Mouse (Mus musculus): Measurements from ENCODE around the gene Twsg1. TPM values are rescaled to one million over a fixed set of nuclear protein-coding genes. Genes with fewer than 3 reads are reported as not detected.
A peak's percentile ranks its signal among the peaks of the same experiment; 100 is the strongest.

The Twsg1 gene
- polyA plus RNA-seq, 1 experiment from 2014 or later: 60.7 TPM

- ATAC-seq (ENCODE audit: low FRiP score): no peak
- WGBS: 89% methylated on average over 5 of the region's 5 CpGs
Measured at GRCm38 (mm10) chr17:65952083-65952482, 1.1 kb upstream of the Twsg1 start.

DNA sequence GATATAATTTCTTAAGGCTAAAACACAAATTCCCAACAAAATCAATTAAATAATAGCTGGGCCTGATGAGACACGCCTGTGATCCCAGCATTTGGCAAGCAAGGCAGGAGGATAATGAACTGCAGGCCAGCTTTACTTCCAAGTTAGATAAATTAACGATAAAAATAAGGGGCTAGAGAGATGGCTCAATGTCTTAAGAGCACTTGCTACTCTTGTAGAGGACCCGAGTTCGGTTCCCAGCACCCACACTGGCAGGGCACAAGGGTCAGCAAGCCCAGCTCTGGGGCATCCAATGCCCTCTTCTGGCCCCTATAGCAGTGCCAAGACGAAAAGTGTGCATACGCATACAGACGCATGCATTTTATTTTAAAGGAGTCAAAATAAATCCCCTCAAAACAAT is 843 bp downstream of the Twsg1 start:
- peak; percentile 17 for ATAC-seq (ENCODE audit: low FRiP score)
- H3K36me3 ChIP-seq: peaks cover 29% of the 10 kb centered on the region
- no peaks in the 10 kb centered on the region for H3K9me3 ChIP-seq
- peak overlapping the region; percentile 97 for H3K9ac ChIP-seq
- H3K27me3 ChIP-seq: no peaks in the 10 kb centered on the region
- peak overlapping the region; percentile 59 for H3K4me2 ChIP-seq
- H3K27ac ChIP-seq: peak overlapping the region; percentile 90; the same call in 1 of the 2 replicates
- H3K4me1 ChIP-seq (replicated peaks): peaks cover 19% of the 10 kb centered on the region
- 32% methylated on average over 7 of the region's 7 CpGs for WGBS
- peak overlapping the region; percentile 93 for H3K4me3 ChIP-seq

More at GRCm38 (mm10) chr17:65952083-65952482, 1.1 kb upstream of the Twsg1 start:
- H3K27me3 ChIP-seq: no peaks in the 10 kb centered on the region
- peaks cover 19% of the 10 kb centered on the region for H3K4me1 ChIP-seq (replicated peaks)
- H3K4me3 ChIP-seq: no peak overlapping the region
- H3K9me3 ChIP-seq: no peaks in the 10 kb centered on the region
- no peak overlapping the region for H3K9ac ChIP-seq
- H3K4me2 ChIP-seq: no peak overlapping the region
- H3K27ac ChIP-seq: no peak overlapping the region
- peaks cover 15% of the 10 kb centered on the region for H3K36me3 ChIP-seq

DNA sequence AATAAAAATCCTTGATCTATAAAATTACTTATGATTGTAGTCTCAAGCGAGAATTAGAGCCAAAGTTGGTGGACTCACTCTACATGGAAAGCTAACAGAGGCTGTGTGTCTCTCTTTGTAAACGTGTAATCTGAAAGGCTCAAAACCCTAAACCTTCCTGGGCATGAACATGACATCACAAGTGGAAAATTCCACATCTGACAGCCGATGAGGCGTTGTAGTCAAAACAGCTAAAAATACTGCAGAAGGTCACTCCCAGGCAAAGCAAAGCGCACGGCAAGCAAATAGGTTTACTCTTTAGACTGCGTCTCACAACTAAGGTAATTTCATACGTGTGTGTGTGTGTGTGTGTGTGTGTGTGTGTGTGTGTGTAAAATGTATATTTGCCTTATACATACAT is 3.7 kb downstream of the Twsg1 start:
- no peak for ATAC-seq (ENCODE audit: low FRiP score)

GRCm38 (mm10) chr17:65945420-65945819 is 5.6 kb downstream of the Twsg1 start:
- H3K27me3 ChIP-seq: no peaks in the 10 kb centered on the region
- H3K36me3 ChIP-seq: peaks cover 32% of the 10 kb centered on the region
- 87% methylated on average over 2 of the region's 2 CpGs for WGBS

More for the DNA sequence above, 3.7 kb downstream of the Twsg1 start:
- H3K4me1 ChIP-seq (replicated peaks): peaks cover 19% of the 10 kb centered on the region
- peaks cover 32% of the 10 kb centered on the region for H3K36me3 ChIP-seq
- H3K27me3 ChIP-seq: no peaks in the 10 kb centered on the region
- no peak overlapping the region for H3K9ac ChIP-seq
- H3K4me3 ChIP-seq: no peak overlapping the region
- H3K4me2 ChIP-seq: no peak overlapping the region
- H3K9me3 ChIP-seq: no peaks in the 10 kb centered on the region
- WGBS: 97% methylated on average over 8 of the region's 8 CpGs
- H3K27ac ChIP-seq: no peak overlapping the region

DNA sequence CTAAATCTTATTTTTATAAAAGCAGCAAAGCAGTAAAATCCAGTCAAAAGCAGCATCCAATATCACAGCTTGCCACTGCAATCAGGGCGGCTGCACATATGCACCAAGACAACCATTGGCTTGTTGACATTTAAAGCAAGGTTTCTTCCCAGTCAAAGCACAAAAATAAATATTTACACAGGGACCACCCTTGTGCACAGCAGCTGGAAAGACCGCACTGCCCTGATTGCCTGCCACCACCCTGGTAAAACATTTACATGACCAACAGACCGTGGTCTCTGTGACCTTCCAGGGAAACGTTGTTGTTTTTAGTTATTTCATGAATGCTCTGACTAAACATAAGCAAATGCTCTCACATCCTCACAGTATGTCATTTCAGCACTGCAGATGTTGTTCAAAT is 8.6 kb downstream of the Twsg1 start:
- Histone ChIP-seq H3K27ac (no peak overlapping the region), H3K4me3 (no peak overlapping the region), H3K9ac (no peak overlapping the region), H3K27me3 (no peaks in the 10 kb centered on the region), H3K9me3 (no peaks in the 10 kb centered on the region), H3K4me1 (replicated peaks) (peaks cover 29% of the 10 kb centered on the region), H3K36me3 (peaks cover 23% of the 10 kb centered on the region), H3K4me2 (no peak overlapping the region)
- WGBS: 61% methylated on average over 4 of the region's 4 CpGs
- ATAC-seq (ENCODE audit: low FRiP score): no peak

More at GRCm38 (mm10) chr17:65945420-65945819, 5.6 kb downstream of the Twsg1 start:
- H3K4me3 ChIP-seq: no peak overlapping the region
- no peak overlapping the region for H3K4me2 ChIP-seq
- ATAC-seq (ENCODE audit: low FRiP score): no peak
- no peaks in the 10 kb centered on the region for H3K9me3 ChIP-seq
- peaks cover 32% of the 10 kb centered on the region for H3K4me1 ChIP-seq (replicated peaks)
- no peak overlapping the region for H3K27ac ChIP-seq
- no peak overlapping the region for H3K9ac ChIP-seq

DNA sequence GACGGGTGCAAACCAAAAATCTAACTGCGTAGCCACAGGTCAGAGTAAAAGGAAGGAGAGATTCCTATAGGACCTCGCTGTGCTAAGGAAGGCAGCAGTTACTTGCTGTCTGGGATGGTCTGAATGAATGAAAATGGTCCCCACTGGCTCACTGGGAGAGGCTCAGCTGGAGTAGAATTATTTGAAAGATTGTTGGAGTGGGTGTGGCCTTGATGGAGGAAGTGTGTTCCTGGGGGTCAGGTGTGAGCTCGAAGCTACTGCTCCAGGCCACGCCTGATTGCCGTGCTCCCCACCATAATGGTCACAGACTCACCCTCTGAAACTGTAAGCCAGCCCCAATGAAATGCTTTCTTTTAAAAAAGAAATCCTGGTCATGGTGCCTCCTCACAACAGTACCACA is 9.8 kb downstream of the Twsg1 start:
- H3K27me3 ChIP-seq: no peaks in the 10 kb centered on the region
- WGBS: 93% methylated on average over 6 of the region's 6 CpGs
- H3K9ac ChIP-seq: no peak overlapping the region
- peaks cover 23% of the 10 kb centered on the region for H3K36me3 ChIP-seq
- H3K9me3 ChIP-seq: no peaks in the 10 kb centered on the region
- H3K4me1 ChIP-seq (replicated peaks): peaks cover 29% of the 10 kb centered on the region
- no peak overlapping the region for H3K4me3 ChIP-seq
- H3K27ac ChIP-seq: no peak overlapping the region
- ATAC-seq (ENCODE audit: low FRiP score): no peak
- no peak overlapping the region for H3K4me2 ChIP-seq

DNA sequence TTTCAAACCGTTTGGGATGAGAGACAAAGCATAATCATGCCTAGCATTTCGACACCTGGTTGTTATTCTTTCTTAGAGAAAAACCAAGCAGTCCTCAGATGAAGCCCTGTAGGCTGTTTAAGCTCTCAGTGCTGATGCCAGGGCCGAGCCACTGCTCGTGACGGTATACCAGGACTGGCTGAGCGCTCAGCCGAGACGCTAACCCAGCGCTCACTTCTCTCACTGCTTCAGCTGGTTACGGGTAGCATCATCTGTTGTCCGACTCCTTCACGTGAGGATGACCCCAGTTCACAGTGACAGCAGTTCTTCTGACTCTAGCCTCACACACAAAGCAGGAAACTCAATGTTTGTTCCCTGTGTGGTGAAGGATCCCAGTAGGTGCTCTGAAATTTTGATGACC is 10.8 kb downstream of the Twsg1 start:
- H3K9ac ChIP-seq: no peak overlapping the region
- peak overlapping the region; percentile 60 for H3K27ac ChIP-seq
- H3K9me3 ChIP-seq: no peaks in the 10 kb centered on the region
- H3K4me3 ChIP-seq: no peak overlapping the region
- H3K36me3 ChIP-seq: peaks cover 24% of the 10 kb centered on the region
- no peaks in the 10 kb centered on the region for H3K27me3 ChIP-seq
- 62% methylated on average over 12 of the region's 12 CpGs for WGBS
- peaks cover 29% of the 10 kb centered on the region for H3K4me1 ChIP-seq (replicated peaks)
- H3K4me2 ChIP-seq: no peak overlapping the region
- 0 out of 2 replicates have a peak, but pooled peaks have one; percentile 63 for ATAC-seq (ENCODE audit: low FRiP score)

GRCm38 (mm10) chr17:65939461-65940192 is 11.4 kb downstream of the Twsg1 start:
- no peak for ATAC-seq (ENCODE audit: low FRiP score)
- Histone ChIP-seq H3K4me2 (no peak overlapping the region), H3K4me3 (no peak overlapping the region), H3K9me3 (no peaks in the 10 kb centered on the region), H3K27ac (peak overlapping the region; percentile 60), H3K36me3 (peaks cover 25% of the 10 kb centered on the region), H3K4me1 (replicated peaks) (peaks cover 29% of the 10 kb centered on the region), H3K9ac (no peak overlapping the region), H3K27me3 (no peaks in the 10 kb centered on the region)
- 55% methylated on average over 14 of the region's 14 CpGs for WGBS

DNA sequence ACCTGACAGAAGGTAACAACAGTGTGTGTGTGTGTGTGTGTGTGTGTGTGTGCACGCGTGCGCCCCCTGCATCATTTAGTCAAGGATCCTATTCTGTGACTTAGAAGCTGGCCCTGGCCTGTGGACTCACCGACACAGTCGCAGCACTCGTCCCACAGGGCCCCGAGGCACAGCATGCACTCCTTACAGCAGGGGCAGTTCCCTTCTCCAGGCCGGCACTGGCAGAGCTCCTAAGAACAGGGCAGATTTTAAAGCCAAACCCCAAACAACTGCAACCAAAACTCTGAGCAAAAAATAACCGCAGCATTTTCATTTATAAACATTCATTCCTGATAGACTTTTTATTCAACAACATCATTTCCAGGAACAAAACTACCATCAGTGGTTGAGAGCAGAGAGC is 13.4 kb downstream of the Twsg1 start:
- 92% methylated on average over 9 of the region's 9 CpGs for WGBS
- Histone ChIP-seq H3K9ac (no peak overlapping the region), H3K27me3 (no peaks in the 10 kb centered on the region), H3K4me1 (replicated peaks) (peaks cover 29% of the 10 kb centered on the region), H3K9me3 (no peaks in the 10 kb centered on the region), H3K4me2 (no peak overlapping the region), H3K4me3 (no peak overlapping the region), H3K36me3 (peaks cover 41% of the 10 kb centered on the region), H3K27ac (no peak overlapping the region)
- no peak for ATAC-seq (ENCODE audit: low FRiP score)

GRCm38 (mm10) chr17:65933741-65934140 is 17.3 kb downstream of the Twsg1 start:
- no peak overlapping the region for H3K4me2 ChIP-seq
- no peak overlapping the region for H3K4me3 ChIP-seq
- no peaks in the 10 kb centered on the region for H3K27me3 ChIP-seq
- peaks cover 54% of the 10 kb centered on the region for H3K36me3 ChIP-seq
- H3K9me3 ChIP-seq: no peaks in the 10 kb centered on the region
- 95% methylated on average over 2 of the region's 2 CpGs for WGBS
- H3K9ac ChIP-seq: no peak overlapping the region
- no peak for ATAC-seq (ENCODE audit: low FRiP score)
- peaks cover 12% of the 10 kb centered on the region for H3K4me1 ChIP-seq (replicated peaks)
- no peak overlapping the region for H3K27ac ChIP-seq

GRCm38 (mm10) chr17:65931525-65931924 is 19.5 kb downstream of the Twsg1 start:
- WGBS: 38% methylated on average over 6 of the region's 6 CpGs
- peaks cover 11% of the 10 kb centered on the region for H3K4me1 ChIP-seq (replicated peaks)

GRCm38 (mm10) chr17:65930960-65931359 is 20.1 kb downstream of the Twsg1 start:
- Histone ChIP-seq H3K27me3 (no peaks in the 10 kb centered on the region), H3K4me1 (replicated peaks) (peaks cover 11% of the 10 kb centered on the region), H3K27ac (0 out of 2 replicates have a peak overlapping the region, but pooled peaks have one; percentile 72), H3K4me2 (no peak overlapping the region), H3K4me3 (no peak overlapping the region), H3K9me3 (no peaks in the 10 kb centered on the region), H3K36me3 (peaks cover 64% of the 10 kb centered on the region), H3K9ac (no peak overlapping the region)
- ATAC-seq (ENCODE audit: low FRiP score): no peak; the same call in 1 of the 2 replicates
- 83% methylated on average over 6 of the region's 6 CpGs for WGBS

More at GRCm38 (mm10) chr17:65931525-65931924, 19.5 kb downstream of the Twsg1 start:
- H3K27me3 ChIP-seq: no peaks in the 10 kb centered on the region
- peak; percentile 59; the same call in 1 of the 2 replicates for ATAC-seq (ENCODE audit: low FRiP score)
- no peak overlapping the region for H3K9ac ChIP-seq
- H3K4me2 ChIP-seq: no peak overlapping the region
- peaks cover 63% of the 10 kb centered on the region for H3K36me3 ChIP-seq
- H3K9me3 ChIP-seq: no peaks in the 10 kb centered on the region
- no peak overlapping the region for H3K4me3 ChIP-seq
- H3K27ac ChIP-seq: peak overlapping the region; percentile 72

All from hindbrain, embryonic 13.5 days (tissue).